Mouse (Mus musculus) cerebellum, postnatal 4 days (tissue): ENCODE data around the gene Lrrc43.

Experiments
- DNase-seq, 2 experiments: peaks; one replicate each; pipeline ENCODE4 v3.0.0; 2022; ENCODE audit warnings: low spot score in 2 of 2, mixed read lengths in 1 of 2

Gene Lrrc43

GRCm38 (mm10) chr5:123520666-123521065, 31.6 kb downstream of the Lrrc43 start:
- no peak for DNase-seq

DNA sequence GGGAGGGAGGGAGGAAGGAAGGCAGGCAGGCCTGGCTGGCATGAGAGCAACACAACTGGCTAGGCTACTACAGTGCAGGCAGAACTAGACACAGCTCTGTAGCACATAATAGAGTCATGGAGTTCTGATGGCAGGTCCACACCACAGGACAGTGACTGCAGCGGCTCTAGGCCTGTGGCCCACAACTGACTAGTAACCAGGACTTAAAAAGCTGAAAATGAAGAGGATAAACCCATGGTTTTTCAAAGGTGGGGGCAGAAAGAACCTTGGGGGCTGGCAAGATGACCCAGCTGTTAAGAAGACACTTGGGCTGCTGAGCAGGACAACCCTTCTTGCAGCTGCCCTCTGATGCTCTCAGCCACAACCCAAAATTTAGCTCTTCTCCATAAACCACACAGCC, 32.5 kb downstream of the Lrrc43 start:
- no peak for DNase-seq

GRCm38 (mm10) chr5:123522166-123522565, 33.1 kb downstream of the Lrrc43 start:
- DNase-seq: no peak

- peak; percentile 91 to 97 for DNase-seq
Observed at GRCm38 (mm10) chr5:123523692-123524392, 34.7 kb downstream of the Lrrc43 start, which contains the start of gene Diablo. Gene Diablo, minus strand, starts transcription at chr5:123524176.

- DNase-seq: peak in 1 of 2 experiments; percentile 51
Observed at GRCm38 (mm10) chr5:123524393-123524750, 35.3 kb downstream of the Lrrc43 start.

- no peak for DNase-seq
Observed at GRCm38 (mm10) chr5:123525281-123525680, 36.2 kb downstream of the Lrrc43 start, which contains the start of gene Gm49027. Gene Gm49027, minus strand, starts transcription at chr5:123525488.

DNA sequence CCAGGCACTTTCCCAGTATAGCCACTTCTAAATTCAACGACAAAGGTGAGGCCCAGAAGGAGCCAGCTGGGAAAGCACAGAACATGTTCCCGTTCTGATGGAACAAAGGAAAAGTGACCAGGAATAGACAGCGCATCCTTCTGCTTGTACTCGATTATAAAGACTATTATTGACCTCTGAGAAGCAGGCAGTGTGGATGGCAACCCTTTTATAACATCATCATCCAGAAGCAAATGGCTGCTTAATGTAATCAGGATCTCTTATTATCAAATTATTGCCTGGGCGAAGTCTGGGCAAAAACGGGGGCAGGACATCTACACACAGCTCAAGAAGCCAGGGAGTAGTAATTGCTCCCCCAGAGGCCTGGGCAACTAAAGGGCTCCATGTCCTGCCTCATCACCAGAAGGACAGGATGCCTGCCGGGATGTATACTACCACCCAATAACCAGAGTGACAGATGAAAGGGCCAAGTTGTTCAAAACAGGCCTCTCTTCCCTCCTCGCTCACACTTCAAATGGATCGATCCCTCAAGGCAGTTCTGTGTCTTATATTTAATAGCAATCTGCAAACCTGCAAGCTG, 36.9 kb downstream of the Lrrc43 start:
- DNase-seq: no peak

- DNase-seq: no peak
Observed at GRCm38 (mm10) chr5:123528641-123529040, 39.5 kb downstream of the Lrrc43 start.

DNA sequence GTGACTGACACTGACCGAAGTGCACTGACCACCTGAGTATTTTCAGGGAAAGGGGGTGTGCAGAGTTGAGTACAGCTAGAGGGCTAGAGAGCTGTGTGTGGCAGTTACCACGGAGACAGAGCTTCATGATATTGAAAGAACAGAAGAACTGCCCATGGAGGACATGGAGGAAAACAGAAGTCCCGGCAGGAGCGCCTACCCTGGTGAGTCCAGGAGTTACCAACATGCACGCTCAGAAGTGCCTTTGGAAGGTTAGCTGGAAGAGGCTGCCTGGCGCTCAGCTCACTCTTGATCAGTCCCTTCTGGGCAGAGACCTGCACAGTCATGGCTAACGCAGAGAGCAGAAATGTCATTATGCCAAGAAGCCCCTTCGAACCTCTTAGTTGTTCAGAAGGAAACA, 41.0 kb downstream of the Lrrc43 start:
- no peak for DNase-seq

DNA sequence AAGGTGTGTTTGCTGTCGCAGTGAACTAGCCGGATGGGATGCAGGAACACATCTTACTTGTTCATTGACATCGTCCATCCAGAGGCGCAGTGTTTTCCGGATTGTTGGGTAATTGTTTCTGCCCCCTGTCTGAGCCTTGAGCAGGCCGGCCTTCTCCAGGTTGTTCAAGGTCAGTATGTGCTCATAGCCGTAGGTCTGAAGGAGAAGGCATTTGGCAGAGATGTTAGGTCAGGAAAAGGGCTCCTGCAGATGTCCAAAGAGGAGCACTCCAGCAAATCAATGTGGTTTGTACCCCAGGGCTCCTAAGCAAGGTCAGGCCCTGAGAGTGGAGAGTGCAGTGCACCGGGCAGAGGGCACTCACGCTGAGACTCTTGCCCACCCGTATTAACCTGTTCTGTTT, 44.7 kb downstream of the Lrrc43 start:
- DNase-seq: no peak

DNA sequence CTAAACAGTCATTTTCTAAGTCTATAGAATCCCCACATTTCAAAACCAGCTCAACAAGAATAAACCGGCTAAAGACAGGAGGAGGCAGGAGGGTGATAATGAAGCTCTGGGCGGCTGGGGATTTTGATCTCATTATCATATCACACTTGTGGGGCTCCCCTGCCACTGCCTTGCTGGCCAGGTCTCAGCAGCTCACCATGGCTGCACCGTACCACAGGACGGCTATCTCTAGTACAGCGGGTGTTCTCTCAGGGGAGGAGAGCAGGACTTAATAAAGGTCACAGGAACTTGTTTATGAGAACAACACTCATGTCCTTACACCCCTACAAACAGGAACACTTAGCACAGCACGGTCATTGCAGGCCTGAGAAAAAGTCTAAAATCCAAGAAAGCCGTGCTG, 66.6 kb downstream of the Lrrc43 start:
- DNase-seq: no peak

DNA sequence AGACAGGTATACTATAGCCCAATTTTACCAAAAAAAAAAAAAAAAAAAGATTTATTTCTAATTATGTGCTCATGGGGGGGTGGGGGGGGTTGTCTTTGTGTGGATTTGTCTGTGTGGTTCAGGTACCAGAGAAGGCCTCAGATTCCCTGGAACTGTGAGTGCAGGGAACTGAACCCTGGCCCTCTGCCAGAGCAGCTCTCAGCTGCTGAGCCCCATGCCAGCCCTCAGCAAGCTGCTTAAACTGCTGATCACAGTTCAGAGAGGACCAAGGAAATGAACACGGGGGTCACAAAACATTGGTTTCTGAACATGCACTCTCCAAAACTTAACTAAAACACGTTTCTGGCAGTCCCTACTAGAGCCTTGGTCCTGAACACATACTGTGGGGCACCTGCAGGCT, 67.3 kb downstream of the Lrrc43 start:
- peak in 1 of 2 experiments; percentile 73 for DNase-seq
